Mouse (Mus musculus) cerebellum, adult 2 months (tissue): ENCODE measurements around the gene Ryr2.

Experiments
- CTCF ChIP-seq: fragments of 200-500 bp; IDR thresholded peaks from 2 replicates; pipeline ENCODE4 v1.5.1; 2011; ENCODE audit warnings: low read depth, mild to moderate bottlenecking, control low read depth, low read length, moderate library complexity, borderline replicate concordance; ENCODE audit not compliant: insufficient read depth
- POLR2A ChIP-seq: fragments of 200-500 bp; IDR thresholded peaks from 2 replicates; pipeline ENCODE4 v1.6.1; 2011; ENCODE audit warnings: low read length, control low read depth, borderline replicate concordance; ENCODE audit not compliant: insufficient read depth

DNA sequence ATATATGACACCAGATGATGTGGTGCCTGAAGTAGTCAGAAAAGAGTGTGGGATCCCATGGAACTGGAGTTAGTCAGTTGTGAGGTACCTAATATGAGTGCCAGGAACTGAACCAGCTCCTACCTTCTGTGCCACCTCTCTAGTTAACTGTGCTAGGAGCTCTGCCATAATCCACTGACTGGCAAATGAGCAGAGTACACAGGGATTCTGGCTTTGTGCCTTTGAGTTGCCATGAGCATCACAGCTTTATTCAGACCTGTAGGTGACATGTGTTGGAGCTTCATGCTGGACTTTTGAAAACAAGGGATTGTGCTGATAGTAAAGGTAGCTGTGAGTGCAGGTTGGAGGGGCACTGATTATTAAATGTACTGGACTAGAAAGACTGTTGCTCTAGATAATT lies 539.4 kb downstream of the Ryr2 start:
- TF ChIP-seq POLR2A = no peak
- no peak for TF ChIP-seq CTCF
